Mouse (Mus musculus): Measurements from ENCODE around the gene Dusp9.

The Dusp9 gene

GRCm38 (mm10) chrX:73639255-73639675, at the start of gene Dusp9:
Dusp9 (plus strand) TSS chrX:73639419.
- DNase-seq (ENCODE audit: low spot score) = no peak

- DNase-seq (ENCODE audit: low spot score) = no peak
Observed at GRCm38 (mm10) chrX:73593212-73593611, 46.0 kb upstream of the Dusp9 start.

GRCm38 (mm10) chrX:73594451-73595121, 44.6 kb upstream of the Dusp9 start:
- no peak for DNase-seq (ENCODE audit: low spot score)

- no peak for DNase-seq (ENCODE audit: low spot score)
Observed at GRCm38 (mm10) chrX:73595297-73595938, 43.8 kb upstream of the Dusp9 start.

GRCm38 (mm10) chrX:73601456-73601855, 37.8 kb upstream of the Dusp9 start:
- no peak for DNase-seq (ENCODE audit: low spot score)

- DNase-seq (ENCODE audit: low spot score) = no peak
Observed at GRCm38 (mm10) chrX:73613665-73614064, 25.6 kb upstream of the Dusp9 start.

- no peak for DNase-seq (ENCODE audit: low spot score)
Observed at GRCm38 (mm10) chrX:73615876-73616275, 23.3 kb upstream of the Dusp9 start.

- DNase-seq (ENCODE audit: low spot score) = no peak
Observed at GRCm38 (mm10) chrX:73619401-73619800, 19.8 kb upstream of the Dusp9 start.

- no peak for DNase-seq (ENCODE audit: low spot score)
Observed at GRCm38 (mm10) chrX:73619890-73620289, 19.3 kb upstream of the Dusp9 start.

- DNase-seq (ENCODE audit: low spot score) = no peak
Observed at GRCm38 (mm10) chrX:73626981-73627380, 12.2 kb upstream of the Dusp9 start.

GRCm38 (mm10) chrX:73635425-73635824, 3.8 kb upstream of the Dusp9 start:
- no peak for DNase-seq (ENCODE audit: low spot score)

- no peak for DNase-seq (ENCODE audit: low spot score)
Observed at GRCm38 (mm10) chrX:73637415-73637814, 1.8 kb upstream of the Dusp9 start.

- no peak for DNase-seq (ENCODE audit: low spot score)
Observed at GRCm38 (mm10) chrX:73639901-73640469, 766 bp downstream of the Dusp9 start.

- no peak for DNase-seq (ENCODE audit: low spot score)
Observed at GRCm38 (mm10) chrX:73645121-73645520, 5.9 kb downstream of the Dusp9 start.

- DNase-seq (ENCODE audit: low spot score) = no peak
Observed at GRCm38 (mm10) chrX:73650869-73651268, 11.7 kb downstream of the Dusp9 start.

- no peak for DNase-seq (ENCODE audit: low spot score)
Observed at GRCm38 (mm10) chrX:73653392-73653791, 14.2 kb downstream of the Dusp9 start.

- DNase-seq (ENCODE audit: low spot score) = no peak
Observed at GRCm38 (mm10) chrX:73654177-73654576, 15.0 kb downstream of the Dusp9 start.

GRCm38 (mm10) chrX:73655529-73655928, 16.3 kb downstream of the Dusp9 start:
- DNase-seq (ENCODE audit: low spot score) = no peak

GRCm38 (mm10) chrX:73658391-73658790, 19.2 kb downstream of the Dusp9 start:
- DNase-seq (ENCODE audit: low spot score) = no peak

- no peak for DNase-seq (ENCODE audit: low spot score)
Observed at GRCm38 (mm10) chrX:73658936-73659574, 19.8 kb downstream of the Dusp9 start.

GRCm38 (mm10) chrX:73659575-73660283, 20.5 kb downstream of the Dusp9 start, which contains the start of gene Pnck:
Pnck (minus strand) TSS chrX:73660117.
- DNase-seq (ENCODE audit: low spot score) = no peak

GRCm38 (mm10) chrX:73660284-73660665, 21.1 kb downstream of the Dusp9 start:
- no peak for DNase-seq (ENCODE audit: low spot score)

Measured in ovary, adult 18-20 months (tissue).